ENCODE assay signal across 14 mouse cellular contexts in genomic region chr17:13850175-13850574, GRCm38 (mm10).
DNase-seq lines count a peak whose midpoint lies in the region; ATAC-seq lines count a peak whose summit lies in the region.
"Had no signal": no experiment of that assay in that cellular context is flagged by ENCODE, and none has a peak within 500 bp of the region (broad histone marks: within the 10 kb centered on the region; RNA-seq: fewer than 3 reads in every experiment).

No protein-coding gene starts in this region.

- H3K4me3 ChIP-seq in heart, embryonic 12.5 days, result no peak overlapping the region
- no peak overlapping the region for H3K4me3 ChIP-seq in midbrain, embryonic 14.5 days (replicated peaks; ENCODE audit: low read depth, low read length)
- H3K4me3 ChIP-seq: erythroblast, embryonic 14.5 days; limb, embryonic 13.5 days; neural tube, embryonic 13.5 days had no signal

- no peak overlapping the region for H3K27ac ChIP-seq in heart, embryonic 12.5 days (ENCODE audit: poor library complexity, severe bottlenecking)
- H3K27ac ChIP-seq in midbrain, embryonic 14.5 days (replicated peaks; ENCODE audit: low read depth, low read length), result no peak overlapping the region
- H3K27ac ChIP-seq: limb, embryonic 13.5 days; neural tube, embryonic 13.5 days had no signal

- no peaks in the 10 kb centered on the region for H3K4me1 ChIP-seq in heart, embryonic 12.5 days (replicated peaks)
- no peaks in the 10 kb centered on the region for H3K4me1 ChIP-seq in midbrain, embryonic 14.5 days (ENCODE audit: control insufficient read depth, insufficient read depth, low read length)
- H3K4me1 ChIP-seq: limb, embryonic 13.5 days had no signal

- peaks cover 67% of the 10 kb centered on the region for H3K36me3 ChIP-seq in heart, embryonic 12.5 days
- peaks cover 74% of the 10 kb centered on the region for H3K36me3 ChIP-seq in midbrain, embryonic 14.5 days (ENCODE audit: control insufficient read depth, insufficient read depth, low read length)

- 90% methylated on average over 2 of the region's 2 CpGs for WGBS in heart, embryonic 12.5 days
- 97% methylated on average over 2 of the region's 2 CpGs for WGBS in midbrain, embryonic 14.5 days

- H3K9ac ChIP-seq in heart, embryonic 12.5 days, result no peak overlapping the region
- H3K9ac ChIP-seq in midbrain, embryonic 14.5 days (replicated peaks; ENCODE audit: low read length), result no peak overlapping the region
- H3K9ac ChIP-seq: limb, embryonic 13.5 days; neural tube, embryonic 13.5 days had no signal

- H3K27me3 ChIP-seq in heart, embryonic 12.5 days (replicated peaks), result no peaks in the 10 kb centered on the region
- H3K27me3 ChIP-seq in midbrain, embryonic 14.5 days (ENCODE audit: control insufficient read depth, insufficient read depth, low read length), result no peaks in the 10 kb centered on the region
- H3K27me3 ChIP-seq: limb, embryonic 13.5 days; neural tube, embryonic 13.5 days had no signal

- intact Hi-C loops in left cerebral cortex, postnatal 36 days (cut with DNase I), result loop anchor here (10.0 kb wide), 1 partner anchor 95 kb away; the partner anchor contains the start of gene Gm7168

- no peak for ATAC-seq in heart, embryonic 12.5 days (ENCODE audit: insufficient number of reproducible peaks, low FRiP score)
- ATAC-seq in inflammation-experienced regulatory T-cells, adult 6 months, result peak; percentile 61
- no peak for ATAC-seq in midbrain, embryonic 14.5 days (ENCODE audit: low FRiP score, low TSS enrichment)

- no peak overlapping the region for H3K4me2 ChIP-seq in heart, embryonic 12.5 days
- no peak overlapping the region for H3K4me2 ChIP-seq in midbrain, embryonic 14.5 days (ENCODE audit: low read length)
- H3K4me2 ChIP-seq: limb, embryonic 13.5 days; neural tube, embryonic 13.5 days had no signal

- DNase-seq in heart, adult 18-20 months, result peak; percentile 31 to 57
- DNase-seq in 416B (ENCODE audit: low read depth), result peak; percentile 41
- DNase-seq in ZHBTc4 (ENCODE audit: low read depth, low spot score), result peak; percentile 29
- DNase-seq in right cerebral cortex, postnatal 36 days (ENCODE audit: low spot score in 2 of 2), result no peak
- no peak for DNase-seq in left cerebral cortex, postnatal 36 days (ENCODE audit: low spot score in 2 of 2)
- DNase-seq in midbrain, embryonic 14.5 days, result no peak
- DNase-seq: adrenal gland, adult 8-10 months; cerebellum, adult 9-11 months; right cerebral cortex, postnatal 25 days had no signal

- H3K9me3 ChIP-seq in heart, embryonic 12.5 days (replicated peaks), result no peaks in the 10 kb centered on the region
- H3K9me3 ChIP-seq in midbrain, embryonic 14.5 days (ENCODE audit: control insufficient read depth, low read length), result no peaks in the 10 kb centered on the region
- H3K9me3 ChIP-seq: limb, embryonic 13.5 days; neural tube, embryonic 13.5 days had no signal

Comparison
In these comparisons a context has a peak if more than half of its experiments do, and no peak if none do; other contexts are left out.
1. DNase-seq: peak in heart, adult 18-20 months (2 of 2), 416B (single experiment) and ZHBTc4 (single experiment); none in right cerebral cortex, postnatal 36 days (0 of 2), left cerebral cortex, postnatal 36 days (0 of 2) and midbrain, embryonic 14.5 days (single experiment).